Mouse (Mus musculus): ENCODE data around the gene Hebp1. TPM values are rescaled to one million over a fixed set of nuclear protein-coding genes. Genes with fewer than 3 reads are reported as not detected.

The Hebp1 gene
- total RNA-seq (2023), result 12.8 and 15.9 TPM in 2 replicates

GRCm38 (mm10) chr6:135197921-135198532, at the start of gene Hebp1, which contains the start of gene Fam234b:
Gene Hebp1, minus strand, starts transcription at chr6:135198022.
Gene Fam234b, plus strand, starts transcription at chr6:135197977.

GRCm38 (mm10) chr6:135118183-135118582, 79.6 kb downstream of the Hebp1 start, which contains the start of gene Gprc5d:
Gene Gprc5d, minus strand, starts transcription at chr6:135118283.

Other genes starting within 250 kb of the Hebp1 start
- 0.36 and 0.51 TPM in 2 replicates for gene Apold1, start 216.3 kb downstream of the Hebp1 start, total RNA-seq (2023)
- gene Ddx47, start 186.4 kb downstream of the Hebp1 start, total RNA-seq (2023), result 68.4 and 87.3 TPM in 2 replicates
- gene Gprc5a, start 132.4 kb downstream of the Hebp1 start, total RNA-seq (2023), result 0.22 and 1.0 TPM in 2 replicates
- not detected in 2 replicates for gene Gprc5d, start 79.7 kb downstream of the Hebp1 start, total RNA-seq (2023)
- 4.4 and 4.9 TPM in 2 replicates for gene Fam234b, start within 50 bp of the Hebp1 start, total RNA-seq (2023)
- gene Gsg1, start 56.3 kb upstream of the Hebp1 start, total RNA-seq (2023), result 0.61 TPM in 1 of 2 replicates, not detected in the other
- gene Pbp2, start 112.4 kb upstream of the Hebp1 start, total RNA-seq (2023), result not detected in 2 replicates
- gene Emp1, start 164.5 kb upstream of the Hebp1 start, total RNA-seq (2023), result 47.6 and 51.9 TPM in 2 replicates